Mouse (Mus musculus) hindbrain, embryonic 13.5 days (tissue): ENCODE results near the gene Apoc1. TPM values are rescaled to one million over a fixed set of nuclear protein-coding genes. Genes with fewer than 3 reads are reported as not detected.
"Not testable (repeated sequence)": the region's sequence is repeated elsewhere in the genome, so short reads cannot be mapped to it uniquely, and the experiment has no call there.

Source experiments
- ATAC-seq: fragments of 200-750 bp; cut with Nextera tagmentation; 2 replicates; pipeline ENCODE4 v1.8.0; 2017; ENCODE audit warnings: moderate TSS enrichment; ENCODE audit not compliant: low FRiP score
- H3K27ac ChIP-seq: fragments of 300-500 bp; sonication (generic); 2 replicates; pipeline ENCODE4 v1.5.1; 2015; ENCODE audit warnings: inconsistent platforms, mild to moderate bottlenecking, moderate library complexity
- H3K27me3 ChIP-seq: fragments of 300-500 bp; sonication (generic); 2 replicates; pipeline ENCODE4 v1.6.1; 2015; ENCODE audit warnings: mild to moderate bottlenecking, inconsistent platforms
- H3K36me3 ChIP-seq: fragments of 300-500 bp; sonication (generic); 2 replicates; pipeline ENCODE4 v1.6.1; 2015; ENCODE audit warnings: mild to moderate bottlenecking, inconsistent platforms
- H3K4me1 ChIP-seq: fragments of 300-500 bp; sonication (generic); replicated peaks from 2 replicates; pipeline ENCODE4 v1.6.1; 2015; ENCODE audit warnings: inconsistent platforms
- H3K4me2 ChIP-seq: fragments of 300-500 bp; sonication (generic); 2 replicates; pipeline ENCODE4 v1.6.1; 2015; ENCODE audit warnings: inconsistent platforms, mild to moderate bottlenecking, moderate library complexity
- H3K4me3 ChIP-seq: fragments of 300-500 bp; sonication (generic); 2 replicates; pipeline ENCODE4 v1.5.1; 2015; ENCODE audit warnings: mild to moderate bottlenecking, inconsistent platforms
- H3K9ac ChIP-seq: fragments of 300-500 bp; sonication (generic); 2 replicates; pipeline ENCODE4 v1.6.1; 2015; ENCODE audit warnings: mild to moderate bottlenecking, inconsistent platforms
- H3K9me3 ChIP-seq: fragments of 300-500 bp; sonication (generic); 2 replicates; pipeline ENCODE4 v1.6.1; 2016; ENCODE audit warnings: inconsistent platforms
- WGBS: fragments of 180-500 bp; shearing (Covaris S2); methylation state at CpG from one replicate; pipeline ENCODE4 v1.1.7; 2015; 5-methylcytosine and 5-hydroxymethylcytosine counted together
- polyA plus RNA-seq: library from polyadenylated mRNA; unstranded; fragments of >200 nt; fragmentation: Nextera tagmentation; extraction: Ambion mirVana; gene quantifications from 2 replicates; pipeline ENCODE4 v1.2.1, GENCODE M21; 2015

Apoc1 gene
- polyA plus RNA-seq, 1 experiment from 2014 or later: 2.7 TPM

DNA sequence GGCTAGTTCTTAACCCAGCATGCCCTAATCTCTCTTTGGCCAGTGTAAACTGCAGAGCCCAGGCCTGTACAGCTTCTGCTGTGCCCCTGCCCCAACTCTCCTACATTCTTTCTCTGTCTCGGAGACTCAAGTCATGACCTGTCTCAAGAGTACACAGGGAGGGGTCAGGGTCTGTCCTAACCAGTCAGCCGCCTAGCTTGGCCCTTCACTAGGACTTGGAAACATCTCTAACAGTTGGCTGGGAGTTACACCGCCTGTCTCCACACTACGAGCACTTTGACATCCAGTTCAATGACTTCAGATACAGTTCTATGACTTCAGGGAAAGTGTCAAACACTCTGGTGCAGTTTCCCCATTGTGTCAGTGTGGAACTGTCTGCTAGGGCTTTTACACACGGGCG is 1.0 kb downstream of the Apoc1 start:
- WGBS: 80% methylated on average over 6 of the region's 6 CpGs
- ATAC-seq: no peak

GRCm38 (mm10) chr7:19690845-19691244 is 1.6 kb downstream of the Apoc1 start:
- Histone ChIP-seq H3K4me3 (no peak overlapping the region), H3K4me2 (no peak overlapping the region), H3K4me1 (peaks cover 9% of the 10 kb centered on the region; the same call in 1 of the 2 replicates), H3K9ac (no peak overlapping the region), H3K27me3 (no peaks in the 10 kb centered on the region), H3K36me3 (no peaks in the 10 kb centered on the region), H3K27ac (no peak overlapping the region), H3K9me3 (no peaks in the 10 kb centered on the region)
- 94% methylated on average over 4 of the region's 4 CpGs for WGBS
- no peak for ATAC-seq

More for the DNA sequence above, 1.0 kb downstream of the Apoc1 start:
- no peak overlapping the region for H3K9ac ChIP-seq
- H3K4me2 ChIP-seq: no peak overlapping the region
- no peak overlapping the region for H3K4me3 ChIP-seq
- H3K27me3 ChIP-seq: no peaks in the 10 kb centered on the region
- H3K36me3 ChIP-seq: peaks cover 4% of the 10 kb centered on the region
- no peak overlapping the region for H3K27ac ChIP-seq
- no peaks in the 10 kb centered on the region for H3K9me3 ChIP-seq
- H3K4me1 ChIP-seq: peaks cover 9% of the 10 kb centered on the region; the same call in 1 of the 2 replicates

DNA sequence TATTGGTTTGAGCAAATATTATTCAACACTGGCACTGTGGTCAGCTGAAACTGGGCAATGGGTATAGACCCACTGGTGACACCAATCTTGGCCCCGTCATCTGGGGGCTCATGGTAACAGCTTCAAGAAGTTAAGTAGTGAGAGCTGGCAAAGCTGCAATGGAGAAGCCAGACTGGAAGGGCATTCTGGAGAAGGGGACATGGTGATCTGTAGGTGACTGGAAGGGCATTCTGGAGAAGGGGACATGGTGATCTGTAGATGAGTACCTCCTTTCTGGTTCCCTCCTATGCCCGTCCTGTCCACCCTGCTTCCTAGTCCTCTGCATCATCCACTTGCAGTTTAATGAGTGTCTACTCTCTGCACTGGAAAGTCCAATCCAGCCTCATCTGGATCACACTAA is 3.8 kb downstream of the Apoc1 start:
- no peak overlapping the region for H3K27ac ChIP-seq
- WGBS: 92% methylated on average over 2 of the region's 2 CpGs
- H3K27me3 ChIP-seq: no peaks in the 10 kb centered on the region
- H3K4me3 ChIP-seq: no peak overlapping the region
- ATAC-seq: no peak
- H3K36me3 ChIP-seq: no peaks in the 10 kb centered on the region
- H3K9me3 ChIP-seq: no peaks in the 10 kb centered on the region
- H3K4me1 ChIP-seq: peaks cover 8% of the 10 kb centered on the region; the same call in 1 of the 2 replicates
- no peak overlapping the region for H3K4me2 ChIP-seq
- H3K9ac ChIP-seq: no peak overlapping the region

GRCm38 (mm10) chr7:19688101-19688500 is 4.4 kb downstream of the Apoc1 start:
- no peak overlapping the region for H3K27ac ChIP-seq
- peaks cover 3% of the 10 kb centered on the region; the same call in 1 of the 2 replicates for H3K4me1 ChIP-seq
- no peak overlapping the region for H3K4me3 ChIP-seq
- no peaks in the 10 kb centered on the region for H3K27me3 ChIP-seq
- no peak overlapping the region for H3K4me2 ChIP-seq
- H3K9ac ChIP-seq: no peak overlapping the region
- no peak for ATAC-seq
- no peaks in the 10 kb centered on the region for H3K9me3 ChIP-seq
- whole genome bisulfite sequencing: 90% methylated on average over 10 of the region's 10 CpGs
- H3K36me3 ChIP-seq: no peaks in the 10 kb centered on the region

- H3K9ac ChIP-seq, H3K36me3 ChIP-seq, H3K27me3 ChIP-seq, H3K4me1 ChIP-seq, H3K4me3 ChIP-seq, H3K4me2 ChIP-seq, H3K27ac ChIP-seq, ATAC-seq, H3K9me3 ChIP-seq: not testable (repeated sequence)
- 73% methylated on average over 8 of the region's 8 CpGs for WGBS
Observed at GRCm38 (mm10) chr7:19686927-19687583, 5.4 kb downstream of the Apoc1 start.

- H3K27me3 ChIP-seq: no peaks in the 10 kb centered on the region
- H3K4me2 ChIP-seq: no peak overlapping the region
- H3K9me3 ChIP-seq: no peaks in the 10 kb centered on the region
- no peak overlapping the region for H3K27ac ChIP-seq
- no peaks in the 10 kb centered on the region for H3K36me3 ChIP-seq
- 86% methylated on average over 6 of the region's 6 CpGs for WGBS
- ATAC-seq: no peak
- no peaks in the 10 kb centered on the region for H3K4me1 ChIP-seq
- no peak overlapping the region for H3K4me3 ChIP-seq
- H3K9ac ChIP-seq: no peak overlapping the region
Observed at GRCm38 (mm10) chr7:19686521-19686920, 5.9 kb downstream of the Apoc1 start.

DNA sequence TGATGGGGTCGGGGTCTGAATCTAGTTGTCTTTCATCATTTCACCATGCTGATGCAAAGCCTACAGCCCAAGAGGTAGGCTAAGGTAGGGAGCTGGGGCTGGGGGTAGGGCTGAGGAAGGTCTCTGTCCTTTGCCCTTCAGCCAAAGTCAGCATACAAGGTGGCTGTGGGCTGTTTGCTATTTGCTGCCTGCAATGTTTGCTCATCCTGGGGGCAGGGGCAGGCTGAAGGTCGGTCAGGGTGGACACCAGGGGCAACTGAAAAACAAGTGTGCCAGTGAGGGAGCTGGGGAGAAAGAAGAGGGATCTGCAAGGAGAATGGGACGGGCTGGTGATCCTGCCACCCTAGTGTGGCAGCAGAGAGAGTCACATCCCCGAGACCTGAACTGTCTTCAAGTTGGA is 7.1 kb downstream of the Apoc1 start:
- Histone ChIP-seq H3K4me2 (no peak overlapping the region), H3K27me3 (no peaks in the 10 kb centered on the region), H3K4me1 (no peaks in the 10 kb centered on the region), H3K27ac (no peak overlapping the region), H3K9me3 (no peaks in the 10 kb centered on the region), H3K4me3 (no peak overlapping the region), H3K36me3 (no peaks in the 10 kb centered on the region), H3K9ac (no peak overlapping the region)
- 68% methylated on average over 4 of the region's 4 CpGs for WGBS
- no peak for ATAC-seq

GRCm38 (mm10) chr7:19683771-19684201 is 8.7 kb downstream of the Apoc1 start:
- 91% methylated on average over 6 of the region's 6 CpGs for WGBS
- H3K27me3 ChIP-seq: no peaks in the 10 kb centered on the region
- H3K36me3 ChIP-seq: no peaks in the 10 kb centered on the region
- no peaks in the 10 kb centered on the region for H3K4me1 ChIP-seq
- no peak overlapping the region for H3K9ac ChIP-seq
- no peaks in the 10 kb centered on the region for H3K9me3 ChIP-seq
- no peak for ATAC-seq
- no peak overlapping the region for H3K4me3 ChIP-seq
- H3K4me2 ChIP-seq: no peak overlapping the region
- H3K27ac ChIP-seq: no peak overlapping the region

DNA sequence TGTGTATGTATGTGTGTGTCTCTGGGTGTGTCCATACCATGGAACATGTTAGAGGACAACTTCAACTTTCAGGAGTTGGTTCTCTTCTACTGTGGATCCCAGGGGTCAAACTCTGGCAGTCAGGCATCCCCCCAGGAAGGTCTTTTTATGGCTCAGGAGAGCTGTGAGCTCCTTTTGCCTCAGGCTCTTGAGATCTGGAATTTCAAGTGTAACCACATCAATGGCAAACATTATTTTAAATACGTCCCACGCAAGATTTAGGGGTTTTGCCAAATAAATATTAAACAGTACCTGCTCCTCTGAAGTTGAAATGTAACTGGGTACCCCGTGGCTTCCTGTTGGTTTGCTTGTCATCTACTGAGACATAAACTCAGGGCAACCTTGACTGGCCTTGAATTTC is 9.5 kb downstream of the Apoc1 start:
- Histone ChIP-seq H3K27me3 (no peaks in the 10 kb centered on the region), H3K9ac (no peak overlapping the region), H3K4me3 (no peak overlapping the region), H3K4me1 (no peaks in the 10 kb centered on the region), H3K27ac (no peak overlapping the region), H3K9me3 (no peaks in the 10 kb centered on the region), H3K36me3 (no peaks in the 10 kb centered on the region), H3K4me2 (no peak overlapping the region)
- ATAC-seq: no peak
- 92% methylated on average over 3 of the region's 3 CpGs for WGBS

GRCm38 (mm10) chr7:19681202-19681694 is 11.2 kb downstream of the Apoc1 start, which contains the start of the genes Gm44805 and Apoc4:
Gm44805 (minus strand) TSS chr7:19681423.
Apoc4 (minus strand) TSS chr7:19681479.
- Histone ChIP-seq H3K27me3 (no peaks in the 10 kb centered on the region), H3K36me3 (no peaks in the 10 kb centered on the region), H3K4me1 (no peaks in the 10 kb centered on the region), H3K9ac (no peak within 1 kb of the TSS), H3K4me3 (no peak within 1 kb of the TSS), H3K4me2 (no peak within 1 kb of the TSS), H3K9me3 (no peaks in the 10 kb centered on the region), H3K27ac (no peak within 1 kb of the TSS)
- ATAC-seq: no peak
- 67% methylated on average over 8 of the region's 8 CpGs for WGBS

DNA sequence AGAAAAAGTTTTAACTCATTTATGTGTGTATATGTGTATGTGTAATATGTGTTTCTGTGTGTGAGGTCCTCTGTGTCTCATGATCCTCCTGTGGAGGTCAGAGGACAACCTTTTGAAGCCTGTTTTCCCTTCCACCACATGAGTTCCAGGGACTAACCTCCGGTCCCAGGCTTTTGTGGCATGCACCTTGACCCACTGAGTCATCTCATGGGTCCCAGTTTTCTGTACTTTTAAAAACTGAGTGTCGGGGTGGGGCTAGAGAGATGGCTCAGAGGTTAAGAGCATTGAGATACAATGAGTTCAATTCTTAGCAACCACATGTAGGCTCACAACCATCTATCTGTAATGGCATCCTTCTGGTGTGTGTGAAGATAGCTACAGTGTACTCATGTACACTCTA is 11.8 kb downstream of the Apoc1 start:
- Histone ChIP-seq H3K9me3 (no peaks in the 10 kb centered on the region), H3K4me2 (no peak overlapping the region), H3K4me1 (no peaks in the 10 kb centered on the region), H3K27ac (no peak overlapping the region), H3K36me3 (no peaks in the 10 kb centered on the region), H3K9ac (no peak overlapping the region), H3K4me3 (no peak overlapping the region), H3K27me3 (no peaks in the 10 kb centered on the region)
- ATAC-seq: no peak
- 87% methylated on average over 2 of the region's 2 CpGs for whole genome bisulfite sequencing

- 88% methylated on average over 3 of the region's 3 CpGs for WGBS
Observed at GRCm38 (mm10) chr7:19678901-19679300, 13.6 kb downstream of the Apoc1 start.

GRCm38 (mm10) chr7:19677872-19678271 is 14.6 kb downstream of the Apoc1 start, which contains the start of gene Apoc2:
Apoc2 (minus strand) TSS chr7:19677941.
- H3K27me3 ChIP-seq: no peaks in the 10 kb centered on the region
- H3K4me1 ChIP-seq: no peaks in the 10 kb centered on the region
- WGBS: 80% methylated on average over 8 of the region's 8 CpGs
- ATAC-seq: no peak
- H3K9me3 ChIP-seq: no peaks in the 10 kb centered on the region
- H3K36me3 ChIP-seq: no peaks in the 10 kb centered on the region
- no peak within 1 kb of the TSS for H3K4me3 ChIP-seq
- no peak within 1 kb of the TSS for H3K4me2 ChIP-seq
- H3K27ac ChIP-seq: no peak within 1 kb of the TSS
- H3K9ac ChIP-seq: no peak within 1 kb of the TSS

More at GRCm38 (mm10) chr7:19678901-19679300, 13.6 kb downstream of the Apoc1 start:
- Histone ChIP-seq H3K36me3 (no peaks in the 10 kb centered on the region), H3K9me3 (no peaks in the 10 kb centered on the region), H3K4me2 (no peak overlapping the region), H3K4me1 (no peaks in the 10 kb centered on the region), H3K9ac (no peak overlapping the region), H3K27me3 (no peaks in the 10 kb centered on the region), H3K4me3 (no peak overlapping the region), H3K27ac (no peak overlapping the region)
- ATAC-seq: no peak
